Comparison of ENCODE assay signal across 8 mouse cellular contexts in genomic region chr17:26009540-26009939, GRCm38 (mm10). TPM values are rescaled to one million over a fixed set of nuclear protein-coding genes. Genes with fewer than 3 reads are reported as not detected.
DNase-seq lines count a peak whose midpoint lies in the region; ATAC-seq and TF ChIP-seq lines count a peak whose summit lies in the region.

No protein-coding gene starts in this region.

- ATAC-seq in forebrain, postnatal 0 days: peak; percentile 97
- peak; percentile 57 for ATAC-seq in lung, postnatal 0 days

- 28% methylated on average over 4 of the region's 4 CpGs for WGBS in forebrain, postnatal 0 days
- WGBS in hindbrain, embryonic 10.5 days: 40% methylated on average over 4 of the region's 4 CpGs
- WGBS in lung, postnatal 0 days: 27% methylated on average over 4 of the region's 4 CpGs

- TF ChIP-seq EP300 in lung, postnatal 0 days (IDR thresholded peaks at IDR 0.05): no peak

- H3K4me1 ChIP-seq in forebrain, postnatal 0 days (ENCODE audit: insufficient read depth): no peaks in the 10 kb centered on the region
- H3K4me1 ChIP-seq in hindbrain, embryonic 10.5 days (replicated peaks): 0 out of 2 replicates have a peak, but pooled peaks cover 10% of the 10 kb centered on the region
- no peaks in the 10 kb centered on the region for H3K4me1 ChIP-seq in lung, postnatal 0 days (ENCODE audit: insufficient read depth, low read depth, low read length)

- H3K27me3 ChIP-seq in forebrain, postnatal 0 days (ENCODE audit: insufficient read depth, low read length): no peaks in the 10 kb centered on the region
- no peaks in the 10 kb centered on the region for H3K27me3 ChIP-seq in hindbrain, embryonic 10.5 days (ENCODE audit: insufficient read depth, poor library complexity, severe bottlenecking)
- no peaks in the 10 kb centered on the region for H3K27me3 ChIP-seq in lung, postnatal 0 days (replicated peaks; ENCODE audit: insufficient read depth, low read length)

- TF ChIP-seq CTCF in forebrain, postnatal 0 days (IDR thresholded peaks at IDR 0.05; ENCODE audit: low read depth): peak; percentile 99
- TF ChIP-seq CTCF in lung, postnatal 0 days (IDR thresholded peaks at IDR 0.05): peak; percentile 97

- H3K9ac ChIP-seq in forebrain, postnatal 0 days: no peak overlapping the region
- no peak overlapping the region for H3K9ac ChIP-seq in lung, postnatal 0 days (replicated peaks; ENCODE audit: low read depth)

- H3K9me3 ChIP-seq in forebrain, postnatal 0 days (ENCODE audit: low read length): no peaks in the 10 kb centered on the region
- H3K9me3 ChIP-seq in hindbrain, embryonic 10.5 days: no peaks in the 10 kb centered on the region
- H3K9me3 ChIP-seq in lung, postnatal 0 days (ENCODE audit: low read length): no peaks in the 10 kb centered on the region

- H3K4me3 ChIP-seq in forebrain, postnatal 0 days (ENCODE audit: low read depth, low read length): no peak overlapping the region
- no peak overlapping the region for H3K4me3 ChIP-seq in hindbrain, embryonic 10.5 days
- no peak overlapping the region for H3K4me3 ChIP-seq in lung, postnatal 0 days (ENCODE audit: low read depth, low read length)

- DNase-seq in MN1 (ENCODE audit: low spot score): peak; percentile 82
- peak; percentile 87 to 90 for DNase-seq in cerebellum, adult 18-20 months
- peak; percentile 94 for DNase-seq in forebrain, postnatal 0 days
- peak; percentile 76 for DNase-seq in hindbrain, embryonic 10.5 days (ENCODE audit: low spot score)
- peak; percentile 81 for DNase-seq in layer of hippocampus, adult 9-11 months
- peak; percentile 74 for DNase-seq in lung, postnatal 0 days (ENCODE audit: low spot score)
- peak; percentile 95 for DNase-seq in retina, embryonic 14.5 days (ENCODE audit: low spot score)
- peak; percentile 82 for DNase-seq in thymus, postnatal 4 days

- peaks cover 59% of the 10 kb centered on the region for H3K36me3 ChIP-seq in forebrain, postnatal 0 days (ENCODE audit: insufficient read depth)
- peaks cover 90% of the 10 kb centered on the region for H3K36me3 ChIP-seq in hindbrain, embryonic 10.5 days
- no peaks in the 10 kb centered on the region for H3K36me3 ChIP-seq in lung, postnatal 0 days (ENCODE audit: insufficient read depth, low read length)

- H3K27ac ChIP-seq in forebrain, postnatal 0 days (ENCODE audit: low read depth, low read length): no peak overlapping the region; the same call in 1 of the 2 replicates
- no peak overlapping the region for H3K27ac ChIP-seq in hindbrain, embryonic 10.5 days
- H3K27ac ChIP-seq in lung, postnatal 0 days (ENCODE audit: low read length): no peak overlapping the region

- H3K4me2 ChIP-seq in forebrain, postnatal 0 days (ENCODE audit: low read depth): no peak overlapping the region
- H3K4me2 ChIP-seq in lung, postnatal 0 days (replicated peaks; ENCODE audit: low read depth, low read length): no peak overlapping the region

RNA-seq across cellular contexts. Expression of gene Capn15, which starts 23.9 kb away (rescaled TPM):
- total RNA-seq in forebrain, postnatal 0 days (2014; rRNA removed): 24.7 and 24.9 TPM in 2 replicates
- polyA plus RNA-seq in forebrain, postnatal 0 days (2015; fragmentation: Nextera tagmentation; extraction: Ambion mirVana): 11.4 and 15.2 TPM in 2 replicates
- polyA plus RNA-seq in hindbrain, embryonic 10.5 days (2016; fragmentation: Nextera tagmentation; extraction: Ambion mirVana): 32.4 and 35.0 TPM in 2 replicates
- 12.7 and 13.9 TPM in 2 replicates for polyA plus RNA-seq in lung, postnatal 0 days (2015; fragmentation: Nextera tagmentation; extraction: Ambion mirVana)

RNA-seq across cellular contexts. Expression of gene A930017K11Rik, which starts 57.2 kb away (rescaled TPM):
- 0.10 TPM in 1 of 2 replicates, not detected in the other for total RNA-seq in forebrain, postnatal 0 days (2014; rRNA removed)
- polyA plus RNA-seq in forebrain, postnatal 0 days (2015; fragmentation: Nextera tagmentation; extraction: Ambion mirVana): 0.07 TPM in 1 of 2 replicates, not detected in the other
- polyA plus RNA-seq in hindbrain, embryonic 10.5 days (2016; fragmentation: Nextera tagmentation; extraction: Ambion mirVana): 0.25 and 0.34 TPM in 2 replicates
- polyA plus RNA-seq in lung, postnatal 0 days (2015; fragmentation: Nextera tagmentation; extraction: Ambion mirVana): not detected in 2 replicates

RNA-seq across cellular contexts. Expression of gene Rab11fip3, which starts 59.8 kb away (rescaled TPM):
- 21.5 and 30.0 TPM in 2 replicates for total RNA-seq in forebrain, postnatal 0 days (2014; rRNA removed)
- 11.6 and 15.4 TPM in 2 replicates for polyA plus RNA-seq in forebrain, postnatal 0 days (2015; fragmentation: Nextera tagmentation; extraction: Ambion mirVana)
- polyA plus RNA-seq in hindbrain, embryonic 10.5 days (2016; fragmentation: Nextera tagmentation; extraction: Ambion mirVana): 24.7 and 30.9 TPM in 2 replicates
- polyA plus RNA-seq in lung, postnatal 0 days (2015; fragmentation: Nextera tagmentation; extraction: Ambion mirVana): 7.2 and 9.3 TPM in 2 replicates
